Mouse (Mus musculus): Measurements from ENCODE around the gene Mylk.

DNA sequence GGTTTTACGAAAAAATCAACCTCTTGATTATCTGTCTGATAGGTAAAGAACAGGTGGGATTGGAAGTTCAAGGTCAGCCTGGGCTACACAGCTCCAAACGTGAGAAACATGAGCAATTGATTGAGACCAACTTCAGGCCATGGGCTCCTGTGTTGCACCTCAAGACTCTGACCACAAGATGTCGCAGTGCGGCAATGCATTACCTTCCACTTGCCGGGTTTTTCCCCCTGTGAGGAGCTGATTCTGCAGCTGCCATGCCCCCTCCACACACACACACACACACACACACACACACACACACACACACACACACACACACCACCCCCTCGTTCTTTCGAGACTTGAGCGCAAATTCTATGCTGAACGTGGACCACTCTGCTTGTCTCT, 157.3 kb downstream of the Mylk start:
- no peak for TF ChIP-seq MYOD1 (IDR thresholded peaks at IDR 0.05; ENCODE audit: control insufficient read depth, insufficient read length, low read depth)
- TF ChIP-seq USF1 (IDR thresholded peaks at IDR 0.05; ENCODE audit: low read depth): no peak
- TF ChIP-seq CEBPB (IDR thresholded peaks at IDR 0.05; ENCODE audit: low read depth): no peak
- TF ChIP-seq CTCF (IDR thresholded peaks at IDR 0.05; ENCODE audit: control insufficient read depth, insufficient read depth, insufficient read length): peak; percentile 82
